Mouse (Mus musculus): Measurements from ENCODE around the gene Adig.

- peak; percentile 68; the same call in 1 of the 2 replicates for TF ChIP-seq CTCF (IDR thresholded peaks at IDR 0.05; ENCODE audit: control insufficient read depth, insufficient read depth, insufficient replicate concordance, low read depth, low read length)
- TF ChIP-seq POLR2A (IDR thresholded peaks at IDR 0.05; ENCODE audit: control insufficient read depth, low read depth, low read length): no peak
Measured at GRCm38 (mm10) chr2:158550067-158550466, 47.7 kb downstream of the Adig start.

Data from testis, adult 2 months (tissue).